Mouse (Mus musculus) intestine, postnatal 0 days (tissue): ENCODE measurements around the gene Mipep. TPM values are rescaled to one million over a fixed set of nuclear protein-coding genes. Genes with fewer than 3 reads are reported as not detected.

Experiments
- ATAC-seq: fragments of 200-750 bp; cut with Nextera tagmentation; 2 replicates; pipeline ENCODE4 v1.8.0; 2017; ENCODE audit warnings: mild to moderate bottlenecking, moderate TSS enrichment, moderate library complexity
- H3K27ac ChIP-seq: fragments of 300-500 bp; sonication (generic); 2 replicates; pipeline ENCODE4 v1.5.1; 2014; ENCODE audit warnings: mild to moderate bottlenecking, low read depth, low read length, moderate library complexity
- H3K27me3 ChIP-seq: fragments of 300-500 bp; sonication (generic); replicated peaks from 2 replicates; pipeline ENCODE4 v1.6.1; 2014; ENCODE audit warnings: low read length, mixed read lengths; ENCODE audit not compliant: control insufficient read depth, insufficient read depth
- H3K36me3 ChIP-seq: fragments of 300-500 bp; sonication (generic); 2 replicates; pipeline ENCODE4 v1.6.1; 2014; ENCODE audit warnings: mild to moderate bottlenecking, moderate library complexity; ENCODE audit not compliant: control insufficient read depth, insufficient read depth
- H3K4me1 ChIP-seq: fragments of 300-500 bp; sonication (generic); replicated peaks from 2 replicates; pipeline ENCODE4 v1.6.1; 2014; ENCODE audit warnings: antibody characterized with exemption, low read length, mixed read lengths; ENCODE audit not compliant: control insufficient read depth, insufficient read depth
- H3K4me2 ChIP-seq: fragments of 300-500 bp; sonication (generic); replicated peaks from 2 replicates; pipeline ENCODE4 v1.6.1; 2014; ENCODE audit warnings: low read depth, mild to moderate bottlenecking, moderate library complexity
- H3K4me3 ChIP-seq: fragments of 300-500 bp; sonication (generic); 2 replicates; pipeline ENCODE4 v1.5.1; 2014; ENCODE audit warnings: low read depth, low read length
- H3K9ac ChIP-seq: fragments of 300-500 bp; sonication (generic); 2 replicates; pipeline ENCODE4 v1.6.1; 2014; ENCODE audit warnings: mild to moderate bottlenecking, low read depth, low read length
- H3K9me3 ChIP-seq: fragments of 300-500 bp; sonication (generic); 2 replicates; pipeline ENCODE4 v1.6.1; 2016; ENCODE audit warnings: mixed run types; ENCODE audit not compliant: control insufficient read depth
- CTCF ChIP-seq: sonication (generic); IDR thresholded peaks from 2 replicates; pipeline ENCODE4 v1.5.1; 2016; ENCODE audit warnings: low read depth, mild to moderate bottlenecking, control low read depth, antibody characterized with exemption, moderate library complexity
- WGBS: fragments of 180-500 bp; shearing (Covaris S2); extraction: QIAGEN DNeasy Blood & Tissue Kit; methylation state at CpG from one replicate; pipeline ENCODE4 v1.1.7; 2014; 5-methylcytosine and 5-hydroxymethylcytosine counted together
- polyA plus RNA-seq: library from polyadenylated mRNA; unstranded; fragments of >200 nt; fragmentation: Nextera tagmentation; extraction: Ambion mirVana; gene quantifications from 2 replicates; pipeline ENCODE4 v1.2.1, GENCODE M21; 2015

Mipep gene
- 6.7 and 7.0 TPM in 2 replicates for polyA plus RNA-seq

DNA sequence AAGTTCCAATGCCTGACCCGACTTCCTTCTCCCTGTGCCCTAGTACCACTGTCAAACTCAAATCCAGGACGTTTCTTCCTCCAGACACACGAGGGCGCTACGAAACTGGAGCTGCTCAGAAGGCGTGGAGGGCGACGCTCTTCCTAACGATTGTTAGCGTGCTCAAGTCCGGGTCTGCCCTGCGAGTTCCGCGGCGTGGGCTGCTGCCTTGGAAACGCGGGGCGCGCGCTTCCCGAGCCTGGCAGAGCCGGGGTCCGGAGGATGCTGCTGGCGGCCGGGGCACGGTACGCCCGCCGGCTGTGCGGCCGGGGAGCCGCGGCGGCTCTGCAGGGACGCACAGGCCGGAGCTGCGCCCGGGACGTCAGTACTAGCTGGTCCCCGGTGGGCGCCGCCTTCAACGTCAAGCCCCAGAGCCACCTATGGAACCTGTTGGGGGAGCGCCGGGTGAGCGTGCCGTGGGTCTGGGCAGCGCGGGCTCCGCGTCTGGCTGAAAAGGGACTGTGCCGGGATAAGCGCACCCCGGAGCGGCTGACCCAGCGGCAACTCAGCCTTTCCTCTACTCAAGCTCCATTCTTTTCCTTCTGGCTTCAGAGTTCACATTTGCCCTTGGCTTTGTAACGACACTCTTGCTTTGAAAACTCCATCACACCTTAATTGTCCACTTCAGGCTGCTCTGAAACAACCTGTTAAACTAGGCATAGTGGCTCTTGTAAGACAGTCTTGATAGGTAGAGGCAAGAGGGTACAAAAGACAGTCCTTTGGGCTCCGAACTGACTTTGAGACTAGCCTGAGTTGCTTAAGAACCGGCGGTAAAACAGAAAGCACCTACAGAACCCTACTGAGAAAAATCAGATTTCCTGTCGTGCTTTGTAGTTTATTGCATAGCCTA lies at the start of gene Mipep:
Mipep (plus strand) TSS at position 147 of the 889 bp plus-strand sequence.
- H3K9ac ChIP-seq = peak within 1 kb of the TSS; percentile 76
- peak within 1 kb of the TSS; percentile 81 for H3K4me2 ChIP-seq
- H3K4me3 ChIP-seq = peak within 1 kb of the TSS; percentile 75
- H3K27me3 ChIP-seq = no peaks in the 10 kb centered on the region
- TF ChIP-seq CTCF = peak; percentile 95
- H3K9me3 ChIP-seq = no peaks in the 10 kb centered on the region
- peaks cover 7% of the 10 kb centered on the region; the same call in 1 of the 2 replicates for H3K36me3 ChIP-seq
- ATAC-seq = peak; percentile 81
- H3K27ac ChIP-seq = peak within 1 kb of the TSS; percentile 31; the same call in 1 of the 2 replicates
- under 1% methylated on average over 61 of the region's 61 CpGs for WGBS
- H3K4me1 ChIP-seq = no peaks in the 10 kb centered on the region

- WGBS = 60% methylated on average over 5 of the region's 5 CpGs
- TF ChIP-seq CTCF = no peak
- H3K9me3 ChIP-seq = no peaks in the 10 kb centered on the region
- H3K36me3 ChIP-seq = 0 out of 2 replicates have a peak, but pooled peaks cover 5% of the 10 kb centered on the region
- H3K9ac ChIP-seq = no peak overlapping the region
- H3K4me2 ChIP-seq = no peak overlapping the region
- ATAC-seq = no peak
- H3K4me1 ChIP-seq = peaks cover 6% of the 10 kb centered on the region; the same call in 1 of the 2 replicates
- no peaks in the 10 kb centered on the region for H3K27me3 ChIP-seq
- H3K4me3 ChIP-seq = no peak overlapping the region
- H3K27ac ChIP-seq = no peak overlapping the region
These were observed 49.2 kb upstream of the Mipep start for GRCm38 (mm10) chr14:60735206-60735605.

DNA sequence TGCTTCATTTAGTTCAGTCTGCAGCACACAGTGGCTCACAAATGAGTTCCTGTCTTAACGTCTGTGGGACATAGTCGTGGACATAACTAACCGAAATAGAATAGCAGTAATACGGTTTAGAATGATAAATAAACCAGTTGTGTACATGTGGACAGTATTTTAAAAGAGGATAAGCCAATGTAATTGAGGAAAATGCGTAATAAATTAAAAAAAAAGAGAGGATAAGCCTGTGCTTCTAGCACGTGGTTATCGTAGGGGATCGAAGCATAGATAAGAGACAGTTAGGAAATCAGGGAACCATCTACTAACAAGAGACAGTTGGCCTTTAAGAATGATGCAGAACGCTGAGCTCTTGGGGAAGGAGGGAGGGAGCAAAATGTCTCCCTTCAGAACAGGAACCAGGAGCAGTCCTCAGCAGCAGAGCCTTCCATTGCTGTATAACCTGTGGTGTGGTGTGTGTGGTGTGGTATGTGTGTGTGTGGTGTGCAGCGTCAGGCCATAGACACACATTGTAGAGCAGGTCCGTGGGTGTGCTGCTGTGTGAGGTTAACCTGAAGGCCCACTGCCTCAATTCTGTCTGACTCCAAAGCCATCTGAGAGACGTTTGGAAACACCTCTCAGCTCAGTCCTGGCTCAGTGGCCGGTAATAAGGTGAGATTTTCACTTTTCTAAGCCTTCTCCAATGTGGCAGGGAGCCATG lies 48.4 kb upstream of the Mipep start:
- Histone ChIP-seq H3K4me1 (peaks cover 6% of the 10 kb centered on the region; the same call in 1 of the 2 replicates), H3K4me2 (peak overlapping the region; percentile 30), H3K9ac (no peak overlapping the region), H3K27me3 (no peaks in the 10 kb centered on the region), H3K4me3 (no peak overlapping the region), H3K27ac (peak overlapping the region; percentile 46; the same call in 1 of the 2 replicates), H3K36me3 (0 out of 2 replicates have a peak, but pooled peaks cover 5% of the 10 kb centered on the region), H3K9me3 (no peaks in the 10 kb centered on the region)
- WGBS = 57% methylated on average over 13 of the region's 13 CpGs
- TF ChIP-seq CTCF = no peak
- ATAC-seq = no peak

DNA sequence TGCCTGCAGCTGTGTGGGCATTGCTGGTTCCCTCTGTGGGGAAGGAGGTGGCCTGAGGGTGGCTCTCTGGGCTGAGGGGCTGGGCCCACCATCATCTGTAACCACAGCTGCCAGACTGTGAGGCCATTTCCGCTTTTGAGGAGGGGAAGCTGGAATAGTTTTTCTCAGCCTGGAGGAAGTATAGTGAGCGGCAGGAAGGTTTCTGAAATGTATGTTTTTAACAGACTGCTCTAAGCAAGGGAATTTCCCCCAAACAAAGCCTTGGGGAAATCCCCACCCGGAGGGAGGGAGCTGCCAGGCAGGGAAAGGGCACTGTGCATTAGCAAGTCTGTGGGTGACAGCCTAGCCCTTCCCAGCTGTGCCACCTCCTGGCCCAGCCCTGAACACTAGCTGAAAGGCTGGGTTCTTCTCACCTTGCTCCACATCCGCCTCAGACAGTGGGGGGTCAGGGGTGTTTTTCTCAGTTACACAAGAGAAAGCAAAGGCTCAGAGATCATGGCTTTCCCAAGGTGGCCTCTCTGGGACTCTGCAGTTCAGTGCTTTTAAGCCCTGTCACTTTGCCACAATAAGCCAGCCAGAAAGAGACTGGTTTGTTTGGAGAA lies 47.7 kb upstream of the Mipep start:
- Histone ChIP-seq H3K36me3 (0 out of 2 replicates have a peak, but pooled peaks cover 5% of the 10 kb centered on the region), H3K9ac (no peak overlapping the region), H3K4me2 (peak overlapping the region; percentile 30), H3K4me1 (peaks cover 6% of the 10 kb centered on the region; the same call in 1 of the 2 replicates), H3K4me3 (no peak overlapping the region), H3K9me3 (no peaks in the 10 kb centered on the region), H3K27ac (peak overlapping the region; percentile 46), H3K27me3 (no peaks in the 10 kb centered on the region)
- TF ChIP-seq CTCF = 0 out of 2 replicates have a peak, but pooled peaks have one; percentile 9
- ATAC-seq = peak; percentile 58
- WGBS = 29% methylated on average over 4 of the region's 4 CpGs

- Histone ChIP-seq H3K27me3 (no peaks in the 10 kb centered on the region), H3K36me3 (peaks cover 9% of the 10 kb centered on the region; the same call in 1 of the 2 replicates), H3K9ac (no peak overlapping the region; the same call in 1 of the 2 replicates), H3K27ac (peak overlapping the region; percentile 46; the same call in 1 of the 2 replicates), H3K9me3 (no peaks in the 10 kb centered on the region), H3K4me2 (peak overlapping the region; percentile 30; the same call in 1 of the 2 replicates), H3K4me3 (no peak overlapping the region), H3K4me1 (peaks cover 6% of the 10 kb centered on the region; the same call in 1 of the 2 replicates)
- 0 out of 2 replicates have a peak, but pooled peaks have one; percentile 6 for ATAC-seq
- WGBS = 46% methylated on average over 7 of the region's 7 CpGs
- no peak for TF ChIP-seq CTCF
These were observed 47.2 kb upstream of the Mipep start for GRCm38 (mm10) chr14:60737202-60737611.
